Mouse (Mus musculus) forebrain, postnatal 0 days (tissue): ENCODE data around the gene Catsperz. TPM values are rescaled to one million over a fixed set of nuclear protein-coding genes. Genes with fewer than 3 reads are reported as not detected.

Experiments
- ATAC-seq: fragments of 200-750 bp; cut with Nextera tagmentation; 2 replicates; pipeline ENCODE4 v1.8.0; 2017; ENCODE audit warnings: mild to moderate bottlenecking, moderate library complexity
- DNase-seq: peaks from one replicate; pipeline ENCODE4 v3.0.0-alpha.2; 2015
- H3K27ac ChIP-seq: fragments of 300-500 bp; sonication (generic); 2 replicates; pipeline ENCODE4 v1.5.1; 2014; ENCODE audit warnings: low read depth, mild to moderate bottlenecking, antibody characterized with exemption, low read length, moderate library complexity, mixed read lengths
- H3K27me3 ChIP-seq: fragments of 300-500 bp; sonication (generic); 2 replicates; pipeline ENCODE4 v1.6.1; 2014; ENCODE audit warnings: mild to moderate bottlenecking, low read length, mixed read lengths; ENCODE audit not compliant: insufficient read depth
- H3K36me3 ChIP-seq: fragments of 300-500 bp; sonication (generic); 2 replicates; pipeline ENCODE4 v1.6.1; 2014; ENCODE audit warnings: mild to moderate bottlenecking, moderate library complexity; ENCODE audit not compliant: insufficient read depth
- H3K4me1 ChIP-seq: fragments of 300-500 bp; sonication (generic); 2 replicates; pipeline ENCODE4 v1.6.1; 2014; ENCODE audit warnings: antibody characterized with exemption; ENCODE audit not compliant: insufficient read depth
- H3K4me2 ChIP-seq: fragments of 300-500 bp; sonication (generic); 2 replicates; pipeline ENCODE4 v1.6.1; 2014; ENCODE audit warnings: low read depth, mild to moderate bottlenecking, moderate library complexity
- H3K4me3 ChIP-seq: fragments of 300-500 bp; sonication (generic); 2 replicates; pipeline ENCODE4 v1.5.1; 2014; ENCODE audit warnings: low read depth, low read length, mixed read lengths
- H3K9ac ChIP-seq: fragments of 300-500 bp; sonication (generic); 2 replicates; pipeline ENCODE4 v1.6.1; 2014; ENCODE audit warnings: mild to moderate bottlenecking
- H3K9me3 ChIP-seq: fragments of 300-500 bp; sonication (generic); 2 replicates; pipeline ENCODE4 v1.6.1; 2016; ENCODE audit warnings: low read length
- CTCF ChIP-seq: sonication (generic); IDR thresholded peaks from 2 replicates; pipeline ENCODE4 v1.5.1; 2016; ENCODE audit warnings: antibody characterized with exemption, control low read depth, low read depth
- WGBS: fragments of 180-500 bp; shearing (Covaris S2); extraction: QIAGEN DNeasy Blood & Tissue Kit; methylation state at CpG from one replicate; pipeline ENCODE4 v1.1.7; 2014; 5-methylcytosine and 5-hydroxymethylcytosine counted together
- polyA plus RNA-seq: library from polyadenylated mRNA; unstranded; fragments of >200 nt; fragmentation: Nextera tagmentation; extraction: Ambion mirVana; gene quantifications from 2 replicates; pipeline ENCODE4 v1.2.1, GENCODE M21; 2015
- total RNA-seq: library from RNA; depleted of rRNA; stranded (reverse); fragments of >200 nt; gene quantifications from 2 replicates; pipeline ENCODE4 v1.2.3, GENCODE M21; 2014

Catsperz gene
- total and polyA plus RNA-seq, 2 experiments from 2014 or later, result 0.71 to 1.2 TPM

DNA sequence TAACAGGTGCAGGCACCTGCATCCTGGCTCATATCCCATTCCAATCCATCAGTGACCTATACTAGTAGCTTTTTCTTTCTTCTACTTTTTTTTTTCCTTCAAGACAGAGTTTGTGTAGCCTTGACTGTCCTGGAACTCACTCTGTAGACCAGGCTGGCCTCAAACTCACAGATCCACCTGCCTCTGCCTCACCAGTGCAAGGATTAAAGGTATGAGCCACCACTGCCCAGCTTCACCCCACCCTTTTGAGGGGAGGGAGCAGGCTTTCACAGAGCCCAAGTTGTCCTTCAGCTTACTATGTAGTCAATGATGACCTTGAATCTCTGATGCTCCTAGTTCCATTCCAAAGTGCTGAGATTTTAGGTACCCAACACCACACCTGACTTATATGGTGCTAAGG is 5.7 kb downstream of the Catsperz start:
- Histone ChIP-seq H3K27me3 (peaks cover 12% of the 10 kb centered on the region; the same call in 1 of the 2 replicates), H3K4me2 (no peak overlapping the region), H3K27ac (no peak overlapping the region), H3K9me3 (no peaks in the 10 kb centered on the region), H3K36me3 (peaks cover 8% of the 10 kb centered on the region), H3K4me3 (no peak overlapping the region), H3K9ac (no peak overlapping the region), H3K4me1 (peaks cover 10% of the 10 kb centered on the region)
- no peak for TF ChIP-seq CTCF
- DNase-seq (no peak), ATAC-seq (no peak)

DNA sequence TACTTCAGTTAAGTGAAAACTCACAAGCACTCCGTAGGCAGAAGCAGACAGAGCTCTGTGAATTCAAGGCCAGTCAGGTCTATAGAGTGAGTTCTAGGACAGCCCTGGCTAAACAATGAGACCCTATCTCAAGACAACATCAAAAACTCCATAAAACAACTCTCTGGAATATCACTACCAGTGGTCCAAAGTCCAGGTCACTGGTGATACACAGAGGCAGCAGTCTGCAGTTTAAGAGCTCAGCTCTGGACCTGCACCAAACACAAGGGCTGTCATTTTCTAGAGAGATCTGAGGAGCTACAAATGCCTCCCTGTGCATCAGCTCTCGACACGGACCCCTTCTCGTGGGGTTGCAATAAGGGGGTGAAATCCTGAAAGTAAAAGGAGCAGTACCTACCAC is 6.9 kb downstream of the Catsperz start:
- H3K27ac ChIP-seq, result no peak overlapping the region
- H3K4me2 ChIP-seq, result no peak overlapping the region
- peaks cover 18% of the 10 kb centered on the region for H3K36me3 ChIP-seq
- ATAC-seq, result no peak
- H3K27me3 ChIP-seq, result 0 out of 2 replicates have a peak, but pooled peaks cover 3% of the 10 kb centered on the region
- no peak for DNase-seq
- WGBS, result 91% methylated on average over 4 of the region's 4 CpGs
- TF ChIP-seq CTCF, result no peak
- no peak overlapping the region for H3K9ac ChIP-seq
- peaks cover 10% of the 10 kb centered on the region for H3K4me1 ChIP-seq
- no peaks in the 10 kb centered on the region for H3K9me3 ChIP-seq
- H3K4me3 ChIP-seq, result no peak overlapping the region

DNA sequence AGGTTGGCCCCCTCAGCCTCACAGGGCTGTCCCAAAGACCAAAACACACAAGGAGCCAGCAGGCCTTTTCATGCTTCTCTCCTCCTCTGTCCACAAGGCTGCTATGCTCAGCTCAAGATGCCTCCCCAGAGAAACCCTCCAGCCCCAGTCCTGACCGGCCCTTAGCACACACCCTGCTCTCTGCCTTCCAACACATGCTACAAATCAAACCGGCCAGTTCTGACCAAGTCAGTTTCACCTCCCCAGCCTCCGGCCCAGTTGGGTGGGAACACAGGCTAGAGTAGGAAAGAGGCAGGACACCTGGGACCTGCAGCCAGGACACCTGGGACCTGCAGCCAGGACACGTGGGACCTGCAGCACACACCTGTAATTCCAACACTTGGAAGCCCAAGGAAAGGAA is 8.7 kb downstream of the Catsperz start:
- 87% methylated on average over 4 of the region's 4 CpGs for WGBS
- Histone ChIP-seq H3K27me3 (no peaks in the 10 kb centered on the region), H3K27ac (no peak overlapping the region), H3K9me3 (no peaks in the 10 kb centered on the region), H3K36me3 (peaks cover 36% of the 10 kb centered on the region), H3K4me2 (no peak overlapping the region), H3K4me3 (no peak overlapping the region), H3K9ac (no peak overlapping the region), H3K4me1 (peaks cover 10% of the 10 kb centered on the region)
- DNase-seq, result no peak
- ATAC-seq, result no peak
- no peak for TF ChIP-seq CTCF

DNA sequence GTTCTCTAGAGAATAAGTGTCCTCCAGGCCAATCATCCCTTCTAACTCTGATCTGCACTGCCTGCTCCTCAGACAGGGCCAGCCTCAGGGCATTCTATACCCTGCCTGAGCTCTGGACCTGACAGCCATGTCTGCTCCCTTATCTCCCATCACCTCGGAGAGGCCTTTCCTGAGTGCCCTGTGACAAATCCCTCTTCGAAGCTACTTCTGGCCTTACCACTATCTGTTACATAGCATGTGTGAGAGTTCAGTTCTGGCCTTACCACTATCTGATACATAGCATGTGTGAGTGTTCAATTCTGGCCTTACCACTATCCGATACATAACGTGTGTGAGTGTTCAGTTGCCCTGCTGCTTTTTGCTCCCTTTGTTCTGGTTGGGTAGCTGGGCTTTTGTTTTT is 9.9 kb downstream of the Catsperz start:
- Histone ChIP-seq H3K27me3 (no peaks in the 10 kb centered on the region), H3K4me1 (peaks cover 3% of the 10 kb centered on the region), H3K4me2 (no peak overlapping the region), H3K4me3 (no peak overlapping the region), H3K9me3 (no peaks in the 10 kb centered on the region), H3K9ac (no peak overlapping the region), H3K27ac (no peak overlapping the region), H3K36me3 (peaks cover 42% of the 10 kb centered on the region)
- WGBS, result 91% methylated on average over 4 of the region's 4 CpGs
- DNase-seq (no peak), ATAC-seq (no peak)
- TF ChIP-seq CTCF, result no peak

DNA sequence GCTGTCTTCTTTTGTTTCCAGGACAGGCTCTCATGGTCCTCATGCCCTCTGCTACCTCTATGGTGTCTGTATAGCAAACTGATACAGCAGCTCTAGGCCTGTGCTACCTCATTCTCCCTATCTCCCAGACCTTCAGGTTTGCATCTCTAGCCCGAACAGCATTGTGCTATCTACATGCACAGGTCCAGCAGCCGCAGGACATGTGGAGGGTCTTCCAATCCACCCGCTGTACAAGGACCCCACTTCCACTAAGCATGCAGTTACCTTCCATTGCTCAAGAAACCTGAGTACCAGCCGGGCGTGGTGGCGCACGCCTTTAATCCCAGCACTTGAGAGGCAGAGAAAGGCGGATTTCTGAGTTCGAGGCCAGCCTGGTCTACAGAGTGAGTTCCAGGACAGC is 10.6 kb downstream of the Catsperz start:
- 91% methylated on average over 9 of the region's 9 CpGs for WGBS
- Histone ChIP-seq H3K4me3 (no peak overlapping the region), H3K27ac (no peak overlapping the region), H3K9me3 (no peaks in the 10 kb centered on the region), H3K27me3 (no peaks in the 10 kb centered on the region), H3K9ac (no peak overlapping the region), H3K4me2 (no peak overlapping the region), H3K36me3 (peaks cover 42% of the 10 kb centered on the region), H3K4me1 (no peaks in the 10 kb centered on the region)
- ATAC-seq (no peak), DNase-seq (no peak)
- TF ChIP-seq CTCF, result no peak

DNA sequence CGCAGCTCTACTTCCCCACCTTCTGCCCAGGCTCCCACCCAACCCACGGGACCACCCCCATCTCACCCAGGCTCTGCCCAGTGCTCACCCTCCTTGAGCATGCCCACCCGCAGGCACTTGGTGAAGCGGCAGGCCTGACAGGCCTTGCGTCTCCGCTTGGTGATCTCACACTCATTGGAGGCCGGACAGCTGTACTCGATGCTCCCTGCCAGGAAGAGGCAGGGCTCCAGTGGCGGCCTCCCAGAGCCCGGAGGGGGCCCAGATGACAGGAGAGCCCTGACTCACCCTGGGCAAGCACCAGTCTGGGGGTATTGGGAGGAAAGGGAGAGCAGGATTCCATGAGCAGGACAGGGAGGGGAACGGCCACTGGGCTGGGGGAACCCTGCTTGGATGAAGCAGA is 11.2 kb downstream of the Catsperz start:
- Histone ChIP-seq H3K9me3 (no peaks in the 10 kb centered on the region), H3K4me3 (no peak overlapping the region), H3K36me3 (peaks cover 42% of the 10 kb centered on the region), H3K4me2 (no peak overlapping the region), H3K4me1 (peaks cover under 1% of the 10 kb centered on the region; the same call in 1 of the 2 replicates), H3K27ac (no peak overlapping the region), H3K27me3 (no peaks in the 10 kb centered on the region), H3K9ac (no peak overlapping the region)
- no peak for TF ChIP-seq CTCF
- ATAC-seq, result no peak
- no peak for DNase-seq
- 88% methylated on average over 11 of the region's 11 CpGs for WGBS

DNA sequence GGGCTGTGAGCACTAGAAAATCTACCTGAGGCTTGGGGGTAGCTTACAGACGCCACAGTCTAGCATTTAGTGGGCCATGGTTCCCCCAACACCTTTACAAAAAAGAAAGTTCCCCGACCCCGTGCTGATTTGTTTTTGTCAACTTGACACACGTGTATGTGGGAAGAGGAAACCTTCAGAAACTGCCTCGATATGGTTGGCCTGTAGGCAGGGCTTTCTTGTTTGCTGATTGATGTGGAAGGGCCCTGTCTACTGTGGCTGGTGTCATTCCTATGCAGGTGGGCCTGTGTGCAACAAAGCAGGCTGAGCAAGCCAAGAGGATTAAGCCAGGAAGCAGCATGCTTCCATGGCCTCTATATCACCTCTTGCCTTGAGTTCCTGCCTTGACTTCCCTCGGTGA is 12.1 kb downstream of the Catsperz start:
- TF ChIP-seq CTCF, result no peak

More for the DNA sequence above, 12.1 kb downstream of the Catsperz start:
- Histone ChIP-seq H3K36me3 (peaks cover 38% of the 10 kb centered on the region), H3K4me3 (no peak overlapping the region), H3K27me3 (no peaks in the 10 kb centered on the region), H3K9ac (no peak overlapping the region), H3K4me2 (no peak overlapping the region), H3K9me3 (no peaks in the 10 kb centered on the region), H3K27ac (no peak overlapping the region), H3K4me1 (peaks cover 10% of the 10 kb centered on the region)
- 93% methylated on average over 6 of the region's 6 CpGs for WGBS
- DNase-seq, result no peak
- no peak for ATAC-seq
